Mouse (Mus musculus): ENCODE results near the gene Gpc3.
"Not testable (repeated sequence)": the region's sequence is repeated elsewhere in the genome, so short reads cannot be mapped to it uniquely, and the experiment has no call there.

The Gpc3 gene

GRCm38 (mm10) chrX:52412936-52413335 is 200.8 kb downstream of the Gpc3 start:
- no peak for DNase-seq (ENCODE audit: low read depth, low spot score)

GRCm38 (mm10) chrX:52401188-52401587 is 212.6 kb downstream of the Gpc3 start:
- no peak for DNase-seq (ENCODE audit: low read depth, low spot score)

GRCm38 (mm10) chrX:52375129-52375528 is 238.6 kb downstream of the Gpc3 start:
- DNase-seq (ENCODE audit: low read depth, low spot score) = no peak

GRCm38 (mm10) chrX:52374209-52374608 is 239.5 kb downstream of the Gpc3 start:
- DNase-seq (ENCODE audit: low read depth, low spot score) = no peak

- DNase-seq (ENCODE audit: low read depth, low spot score) = no peak
Measured at GRCm38 (mm10) chrX:52372436-52372835, 241.3 kb downstream of the Gpc3 start.

GRCm38 (mm10) chrX:52369938-52370758 is 243.6 kb downstream of the Gpc3 start:
- DNase-seq (ENCODE audit: low read depth, low spot score) = peak; percentile 34

GRCm38 (mm10) chrX:52369304-52369937 is 244.3 kb downstream of the Gpc3 start:
- DNase-seq (ENCODE audit: low read depth, low spot score) = peak; percentile 40

GRCm38 (mm10) chrX:52366826-52367225 is 246.9 kb downstream of the Gpc3 start:
- no peak for DNase-seq (ENCODE audit: low read depth, low spot score)

- peak; percentile 16 for DNase-seq (ENCODE audit: low read depth, low spot score)
Measured at GRCm38 (mm10) chrX:52365790-52366189, 248.0 kb downstream of the Gpc3 start.

- DNase-seq (ENCODE audit: low read depth, low spot score) = no peak
Measured at GRCm38 (mm10) chrX:52362241-52363011, 251.3 kb downstream of the Gpc3 start.

- no peak for DNase-seq (ENCODE audit: low read depth, low spot score)
Measured at GRCm38 (mm10) chrX:52352981-52353380, 260.8 kb downstream of the Gpc3 start.

GRCm38 (mm10) chrX:52350631-52351030 is 263.1 kb downstream of the Gpc3 start:
- not testable (repeated sequence) for DNase-seq (ENCODE audit: low read depth, low spot score)

GRCm38 (mm10) chrX:52348773-52349172 is 265.0 kb downstream of the Gpc3 start:
- DNase-seq (ENCODE audit: low read depth, low spot score) = peak; percentile 26

GRCm38 (mm10) chrX:52344018-52344417 is 269.7 kb downstream of the Gpc3 start:
- DNase-seq (ENCODE audit: low read depth, low spot score) = no peak

GRCm38 (mm10) chrX:52340251-52340650 is 273.5 kb downstream of the Gpc3 start:
- DNase-seq (ENCODE audit: low read depth, low spot score) = no peak

GRCm38 (mm10) chrX:52321791-52322190 is 292.0 kb downstream of the Gpc3 start:
- no peak for DNase-seq (ENCODE audit: low read depth, low spot score)

GRCm38 (mm10) chrX:52320653-52321052 is 293.1 kb downstream of the Gpc3 start:
- peak; percentile 12 for DNase-seq (ENCODE audit: low read depth, low spot score)

GRCm38 (mm10) chrX:52310976-52311375 is 302.8 kb downstream of the Gpc3 start:
- no peak for DNase-seq (ENCODE audit: low read depth, low spot score)

GRCm38 (mm10) chrX:52305226-52305625 is 308.5 kb downstream of the Gpc3 start:
- no peak for DNase-seq (ENCODE audit: low read depth, low spot score)

GRCm38 (mm10) chrX:52288792-52289191 is 325.0 kb downstream of the Gpc3 start:
- no peak for DNase-seq (ENCODE audit: low read depth, low spot score)

GRCm38 (mm10) chrX:52287944-52288343 is 325.8 kb downstream of the Gpc3 start:
- no peak for DNase-seq (ENCODE audit: low read depth, low spot score)

- DNase-seq (ENCODE audit: low read depth, low spot score) = no peak
Measured at GRCm38 (mm10) chrX:52282070-52282469, 331.7 kb downstream of the Gpc3 start.

All from mesoderm, embryonic 11.5 days (tissue).